Mouse (Mus musculus) hindbrain, embryonic 14.5 days (tissue): ENCODE data around the gene Abca3. TPM values are rescaled to one million over a fixed set of nuclear protein-coding genes. Genes with fewer than 3 reads are reported as not detected.

ENCODE experiments used
- ATAC-seq: fragments of 200-750 bp; cut with Nextera tagmentation; 2 replicates; pipeline ENCODE4 v1.8.0; 2017; ENCODE audit warnings: moderate number of reproducible peaks, mild to moderate bottlenecking, moderate TSS enrichment, moderate library complexity; ENCODE audit not compliant: low FRiP score
- DNase-seq: peaks from one replicate; pipeline ENCODE4 v3.0.0-alpha.2; 2015; ENCODE audit warnings: low spot score
- H3K27ac ChIP-seq: fragments of 300-500 bp; sonication (generic); 2 replicates; pipeline ENCODE4 v1.5.1; 2014; ENCODE audit warnings: mild to moderate bottlenecking, moderate library complexity
- H3K27me3 ChIP-seq: fragments of 300-500 bp; sonication (generic); 2 replicates; pipeline ENCODE4 v1.6.1; 2014; ENCODE audit warnings: mild to moderate bottlenecking, low read length, mixed read lengths; ENCODE audit not compliant: control insufficient read depth, insufficient read depth
- H3K36me3 ChIP-seq: fragments of 300-500 bp; sonication (generic); replicated peaks from 2 replicates; pipeline ENCODE4 v1.6.1; 2014; ENCODE audit not compliant: control insufficient read depth, insufficient read depth
- H3K4me1 ChIP-seq: fragments of 300-500 bp; sonication (generic); replicated peaks from 2 replicates; pipeline ENCODE4 v1.6.1; 2014; ENCODE audit warnings: antibody characterized with exemption, low read length, mixed read lengths; ENCODE audit not compliant: control insufficient read depth, insufficient read depth
- H3K4me2 ChIP-seq: fragments of 300-500 bp; sonication (generic); replicated peaks from 2 replicates; pipeline ENCODE4 v1.6.1; 2014; ENCODE audit warnings: mild to moderate bottlenecking, moderate library complexity
- H3K4me3 ChIP-seq: fragments of 300-500 bp; sonication (generic); replicated peaks from 2 replicates; pipeline ENCODE4 v1.5.1; 2014; ENCODE audit warnings: mild to moderate bottlenecking, low read length
- H3K9ac ChIP-seq: fragments of 300-500 bp; sonication (generic); 2 replicates; pipeline ENCODE4 v1.6.1; 2014
- H3K9me3 ChIP-seq: fragments of 300-500 bp; sonication (generic); 2 replicates; pipeline ENCODE4 v1.6.1; 2016; ENCODE audit warnings: low read length; ENCODE audit not compliant: control insufficient read depth
- WGBS: fragments of 180-500 bp; shearing (Covaris S2); extraction: QIAGEN DNeasy Blood & Tissue Kit; methylation state at CpG from one replicate; pipeline ENCODE4 v1.1.7; 2014; 5-methylcytosine and 5-hydroxymethylcytosine counted together
- polyA plus RNA-seq: library from polyadenylated mRNA; unstranded; fragments of >200 nt; fragmentation: Nextera tagmentation; extraction: Ambion mirVana; gene quantifications from 2 replicates; pipeline ENCODE4 v1.2.1, GENCODE M21; 2014

Abca3 gene
- polyA plus RNA-seq, 1 experiment from 2014 or later, result 32.8 TPM

DNA sequence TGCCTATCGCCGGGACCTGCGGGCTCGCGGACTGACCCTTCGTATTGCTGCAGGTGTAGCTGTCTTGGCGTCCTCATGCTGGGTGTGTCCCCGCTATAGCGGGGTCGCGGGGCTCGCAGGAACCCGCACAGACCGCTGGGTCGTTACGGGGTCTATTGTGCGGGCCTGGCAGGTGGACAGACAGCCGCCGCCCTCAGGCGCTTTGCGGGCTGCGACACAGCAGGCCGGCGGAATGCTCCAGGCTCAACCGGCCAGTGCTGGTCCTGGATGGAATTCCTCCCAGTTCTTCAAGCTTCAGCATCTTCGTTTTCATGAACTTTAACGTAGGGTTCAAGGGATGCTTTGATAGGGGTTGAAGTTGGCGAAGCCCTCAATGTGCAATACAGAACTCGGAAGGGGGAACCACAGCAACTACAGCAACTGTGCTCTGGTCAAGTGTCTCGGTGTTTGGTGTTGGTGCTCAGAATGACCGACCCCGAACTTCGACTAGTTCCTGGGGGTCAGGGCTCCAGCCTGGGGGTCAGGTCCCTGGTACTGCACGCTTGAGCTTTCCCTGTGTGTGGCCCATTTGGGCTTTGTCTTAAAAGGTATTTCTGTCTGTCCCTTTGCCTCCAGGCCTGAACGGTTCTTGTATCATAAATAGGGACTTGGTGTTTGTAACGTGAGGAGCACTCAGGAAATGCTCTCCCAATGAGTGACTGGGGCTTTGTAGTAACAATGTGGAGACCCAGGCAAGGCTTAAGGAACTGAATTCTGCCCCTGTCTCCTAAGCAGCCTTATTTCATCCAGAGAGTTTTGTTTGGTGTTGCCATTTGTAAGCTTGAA, 832 bp downstream of the Abca3 start:
- H3K9me3 ChIP-seq, result no peaks in the 10 kb centered on the region
- H3K4me2 ChIP-seq, result peak overlapping the region; percentile 68
- ATAC-seq (no peak; the same call in 1 of the 2 replicates), DNase-seq (no peak)
- WGBS, result 2% methylated on average over 36 of the region's 36 CpGs
- H3K36me3 ChIP-seq, result no peaks in the 10 kb centered on the region
- H3K9ac ChIP-seq, result peak overlapping the region; percentile 83
- peaks cover 10% of the 10 kb centered on the region for H3K27me3 ChIP-seq
- peak overlapping the region; percentile 67 for H3K4me3 ChIP-seq
- H3K4me1 ChIP-seq, result peaks cover 22% of the 10 kb centered on the region
- H3K27ac ChIP-seq, result peak overlapping the region; percentile 72

DNA sequence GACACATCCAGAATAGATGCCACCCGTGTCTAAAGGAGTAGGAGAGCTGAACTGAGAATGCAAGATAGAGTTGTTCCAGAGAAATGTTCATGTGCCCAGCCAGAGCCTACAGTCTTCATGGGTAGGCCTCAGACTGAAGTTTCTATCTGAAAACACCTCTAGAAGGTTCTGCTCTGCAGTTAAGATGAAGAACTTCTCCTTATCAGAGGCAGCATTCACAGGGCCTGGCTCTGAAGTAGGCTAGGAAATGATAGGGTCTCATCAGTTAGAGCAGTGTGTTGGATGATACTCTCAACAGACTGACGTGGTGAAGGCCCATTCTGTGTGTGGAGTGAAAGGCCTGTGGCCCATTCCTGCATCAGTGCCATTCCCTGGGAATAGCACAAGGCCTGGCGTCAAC, 2.2 kb downstream of the Abca3 start:
- peaks cover 4% of the 10 kb centered on the region; the same call in 1 of the 2 replicates for H3K36me3 ChIP-seq
- ATAC-seq (no peak), DNase-seq (no peak)
- H3K27ac ChIP-seq, result no peak overlapping the region
- no peak overlapping the region for H3K9ac ChIP-seq
- H3K9me3 ChIP-seq, result no peaks in the 10 kb centered on the region
- 82% methylated on average over 3 of the region's 3 CpGs for WGBS
- peaks cover 10% of the 10 kb centered on the region for H3K27me3 ChIP-seq
- no peak overlapping the region for H3K4me3 ChIP-seq
- 0 out of 2 replicates have a peak overlapping the region, but pooled peaks have one; percentile 1 for H3K4me2 ChIP-seq
- peaks cover 22% of the 10 kb centered on the region for H3K4me1 ChIP-seq

DNA sequence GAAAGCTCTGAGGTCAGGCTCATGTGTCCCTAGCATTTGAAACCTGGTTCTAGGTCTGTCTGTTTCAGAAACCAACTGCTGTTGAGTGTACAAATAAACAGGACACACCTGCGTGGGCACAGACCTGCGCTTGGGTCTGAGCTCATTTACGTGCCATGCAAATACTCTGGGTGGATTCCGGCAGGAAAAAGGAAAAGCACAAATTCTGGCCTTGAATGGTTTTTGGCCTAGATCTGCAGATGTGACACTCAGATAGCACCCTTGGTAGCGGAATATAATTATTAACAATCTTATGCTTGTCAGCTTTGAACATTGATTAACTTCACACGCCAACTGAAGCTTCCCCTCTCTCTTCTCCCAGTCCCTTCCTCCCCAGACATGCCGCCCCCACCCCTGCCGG, 3.5 kb downstream of the Abca3 start:
- Histone ChIP-seq H3K27me3 (peaks cover 8% of the 10 kb centered on the region), H3K4me3 (no peak overlapping the region), H3K27ac (no peak overlapping the region), H3K36me3 (peaks cover 4% of the 10 kb centered on the region; the same call in 1 of the 2 replicates), H3K4me2 (no peak overlapping the region), H3K9me3 (no peaks in the 10 kb centered on the region), H3K4me1 (peaks cover 22% of the 10 kb centered on the region), H3K9ac (no peak overlapping the region)
- no peak for DNase-seq
- no peak for ATAC-seq
- WGBS, result 89% methylated on average over 8 of the region's 8 CpGs

DNA sequence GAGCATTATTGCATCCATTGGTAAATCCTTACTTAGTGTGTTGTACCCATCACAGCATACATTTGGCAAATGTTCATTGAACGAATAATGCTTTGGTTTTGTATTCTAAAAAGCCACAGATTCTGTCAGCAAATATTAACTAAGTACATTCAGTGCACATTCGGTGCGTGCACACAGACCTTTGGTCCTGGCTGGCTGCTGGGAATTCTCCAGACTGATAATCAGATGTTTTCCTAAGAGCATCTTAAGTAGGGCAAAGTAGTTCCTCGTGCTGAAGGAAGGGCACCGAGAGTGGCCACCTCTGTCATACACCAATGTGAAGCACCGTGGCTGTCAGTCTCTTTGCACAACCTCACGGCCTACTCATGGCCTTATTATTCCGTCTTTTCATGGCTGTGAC, 7.3 kb downstream of the Abca3 start:
- WGBS, result 91% methylated on average over 8 of the region's 8 CpGs
- H3K4me2 ChIP-seq, result no peak overlapping the region

DNA sequence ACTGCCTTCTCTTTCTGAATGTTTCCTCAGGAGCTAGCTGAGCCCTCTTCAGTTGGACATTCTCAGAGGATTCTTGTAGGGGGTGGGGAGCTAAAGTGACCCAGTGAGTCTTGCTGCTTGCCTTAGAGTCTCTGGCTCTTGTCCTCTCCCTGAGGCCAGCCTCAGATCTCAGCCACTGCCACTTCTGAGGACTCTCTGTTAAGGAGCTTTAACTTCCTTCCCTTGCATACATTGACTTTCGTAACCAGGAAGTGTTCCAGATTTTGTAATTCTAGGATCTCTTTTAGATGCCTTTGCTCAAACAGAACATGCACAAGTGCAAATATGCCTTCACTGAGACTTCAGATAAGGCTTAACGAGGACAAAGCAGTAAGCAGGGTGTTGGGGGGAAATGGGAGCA, 8.2 kb downstream of the Abca3 start:
- Histone ChIP-seq H3K27me3 (no peaks in the 10 kb centered on the region), H3K9me3 (no peaks in the 10 kb centered on the region), H3K4me1 (peaks cover 3% of the 10 kb centered on the region; the same call in 1 of the 2 replicates), H3K9ac (no peak overlapping the region), H3K4me3 (no peak overlapping the region), H3K4me2 (no peak overlapping the region), H3K36me3 (peaks cover 26% of the 10 kb centered on the region), H3K27ac (no peak overlapping the region)
- ATAC-seq (no peak), DNase-seq (no peak)
- WGBS, result 87% methylated on average over 2 of the region's 2 CpGs

More for the DNA sequence above, 7.3 kb downstream of the Abca3 start:
- DNase-seq (no peak), ATAC-seq (no peak)
- H3K9me3 ChIP-seq, result no peaks in the 10 kb centered on the region
- H3K9ac ChIP-seq, result no peak overlapping the region
- H3K4me3 ChIP-seq, result no peak overlapping the region
- H3K27ac ChIP-seq, result no peak overlapping the region
- H3K27me3 ChIP-seq, result no peaks in the 10 kb centered on the region
- H3K4me1 ChIP-seq, result peaks cover 8% of the 10 kb centered on the region; the same call in 1 of the 2 replicates
- peaks cover 19% of the 10 kb centered on the region for H3K36me3 ChIP-seq

DNA sequence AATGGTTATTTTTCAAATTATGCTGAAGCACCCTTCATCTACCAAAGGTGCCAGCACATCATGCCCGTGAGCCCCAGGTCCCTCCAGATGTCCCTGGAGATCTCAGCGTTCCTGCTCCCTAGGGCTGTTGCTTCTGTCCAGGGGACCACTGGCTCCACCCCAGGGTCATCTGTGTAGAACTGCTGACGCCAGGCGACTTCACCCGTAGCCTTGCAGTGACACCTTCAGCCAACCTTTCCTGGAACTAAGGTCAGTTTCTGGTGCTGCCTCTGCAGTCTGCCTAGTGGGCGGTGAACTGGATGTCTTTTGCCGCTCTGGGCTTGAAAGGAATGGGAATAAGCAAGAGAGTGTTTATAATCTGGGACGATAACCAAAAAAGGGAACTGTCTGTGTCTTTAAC, 9.1 kb downstream of the Abca3 start:
- no peak overlapping the region for H3K4me3 ChIP-seq
- DNase-seq (no peak), ATAC-seq (no peak)
- peaks cover under 1% of the 10 kb centered on the region; the same call in 1 of the 2 replicates for H3K4me1 ChIP-seq
- no peaks in the 10 kb centered on the region for H3K9me3 ChIP-seq
- no peak overlapping the region for H3K9ac ChIP-seq
- H3K27me3 ChIP-seq, result no peaks in the 10 kb centered on the region
- no peak overlapping the region for H3K27ac ChIP-seq
- H3K36me3 ChIP-seq, result peaks cover 35% of the 10 kb centered on the region
- H3K4me2 ChIP-seq, result no peak overlapping the region
- WGBS, result 88% methylated on average over 8 of the region's 8 CpGs

DNA sequence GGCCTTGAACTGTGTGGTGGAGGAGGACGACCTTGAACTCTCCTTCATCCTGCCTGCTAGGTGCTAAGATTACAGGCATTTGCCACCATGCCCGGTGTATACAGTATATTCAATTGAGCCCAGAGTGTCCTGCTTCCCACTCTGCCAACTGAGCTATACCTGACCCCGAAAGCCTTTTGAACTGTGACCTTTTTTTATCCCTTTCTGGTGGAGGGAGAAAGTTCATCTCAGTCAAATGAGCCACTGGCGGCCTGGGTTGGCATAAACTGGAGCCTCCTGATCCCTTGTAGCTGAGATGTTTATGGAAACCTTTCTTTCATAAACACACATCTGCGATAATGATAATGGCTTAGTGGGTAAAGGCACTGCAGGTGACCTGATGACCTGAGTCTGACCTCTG, 9.5 kb downstream of the Abca3 start:
- peaks cover 40% of the 10 kb centered on the region for H3K36me3 ChIP-seq
- DNase-seq, result no peak
- no peak for ATAC-seq
- H3K27ac ChIP-seq, result no peak overlapping the region
- no peak overlapping the region for H3K4me3 ChIP-seq
- H3K4me2 ChIP-seq, result no peak overlapping the region
- no peaks in the 10 kb centered on the region for H3K4me1 ChIP-seq
- no peaks in the 10 kb centered on the region for H3K27me3 ChIP-seq
- WGBS, result 96% methylated on average over 5 of the region's 5 CpGs
- no peaks in the 10 kb centered on the region for H3K9me3 ChIP-seq
- no peak overlapping the region for H3K9ac ChIP-seq

DNA sequence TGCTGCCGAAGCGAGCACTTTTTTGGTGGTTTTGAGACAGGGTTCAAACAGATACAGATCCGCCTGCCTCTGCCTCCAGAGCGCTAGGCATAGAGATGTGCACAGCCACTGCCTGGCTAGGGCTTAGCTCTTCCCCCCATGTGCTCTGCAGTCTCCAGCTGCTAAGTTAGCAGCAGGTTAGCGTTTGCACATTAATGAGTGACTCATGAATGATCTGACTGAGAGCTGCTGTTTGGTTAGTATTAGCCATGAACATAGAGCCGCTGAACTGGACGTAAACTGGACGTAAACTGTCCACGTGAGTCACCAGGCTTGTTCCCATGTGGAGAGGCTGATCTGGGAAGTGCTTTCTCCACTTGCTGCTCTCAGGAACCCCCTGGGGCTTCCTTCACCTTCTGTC, 10.8 kb downstream of the Abca3 start:
- Histone ChIP-seq H3K9ac (no peak overlapping the region), H3K4me1 (no peaks in the 10 kb centered on the region), H3K27ac (no peak overlapping the region), H3K4me2 (no peak overlapping the region), H3K9me3 (no peaks in the 10 kb centered on the region), H3K27me3 (no peaks in the 10 kb centered on the region), H3K36me3 (peaks cover 52% of the 10 kb centered on the region), H3K4me3 (no peak overlapping the region)
- ATAC-seq, result no peak
- 77% methylated on average over 9 of the region's 9 CpGs for WGBS
- DNase-seq, result no peak

DNA sequence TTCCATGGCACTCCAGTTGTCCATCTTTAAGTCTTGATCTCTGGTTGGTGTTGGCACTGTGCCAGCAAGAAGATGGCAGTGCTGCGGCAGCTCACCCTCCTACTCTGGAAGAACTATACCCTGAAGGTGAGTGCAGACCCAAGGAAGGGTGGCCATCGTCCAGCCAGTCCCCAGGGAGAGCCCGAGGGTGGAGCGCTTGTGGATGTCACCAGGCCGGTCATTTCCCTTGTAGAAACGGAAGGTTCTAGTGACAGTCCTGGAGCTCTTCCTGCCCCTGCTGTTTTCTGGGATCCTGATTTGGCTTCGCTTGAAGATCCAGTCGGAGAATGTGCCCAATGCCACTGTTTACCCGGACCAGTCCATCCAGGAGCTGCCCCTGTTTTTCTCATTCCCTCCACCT, 12.7 kb downstream of the Abca3 start:
- no peaks in the 10 kb centered on the region for H3K9me3 ChIP-seq
- no peak for DNase-seq
- no peak overlapping the region for H3K4me2 ChIP-seq
- ATAC-seq, result no peak
- H3K4me1 ChIP-seq, result no peaks in the 10 kb centered on the region
- WGBS, result 93% methylated on average over 9 of the region's 9 CpGs
- H3K9ac ChIP-seq, result no peak overlapping the region
- H3K27me3 ChIP-seq, result no peaks in the 10 kb centered on the region
- H3K4me3 ChIP-seq, result no peak overlapping the region
- peaks cover 59% of the 10 kb centered on the region for H3K36me3 ChIP-seq
- no peak overlapping the region for H3K27ac ChIP-seq
